Mouse (Mus musculus) kidney, embryonic 15.5 days (tissue): ENCODE measurements around the gene Ptger4. TPM values are rescaled to one million over a fixed set of nuclear protein-coding genes. Genes with fewer than 3 reads are reported as not detected.

Experiments used
- ATAC-seq: fragments of 200-750 bp; cut with Nextera tagmentation; replicated peaks from 2 replicates; pipeline ENCODE4 v1.8.0; 2017; ENCODE audit warnings: moderate TSS enrichment; ENCODE audit not compliant: low FRiP score
- H3K27ac ChIP-seq: fragments of 300-500 bp; sonication (generic); 2 replicates; pipeline ENCODE4 v1.5.1; 2015; ENCODE audit warnings: mild to moderate bottlenecking, inconsistent platforms
- H3K27me3 ChIP-seq: fragments of 300-500 bp; sonication (generic); 2 replicates; pipeline ENCODE4 v1.6.1; 2015; ENCODE audit warnings: inconsistent platforms
- H3K36me3 ChIP-seq: fragments of 300-500 bp; sonication (generic); 2 replicates; pipeline ENCODE4 v1.6.1; 2015; ENCODE audit warnings: inconsistent platforms
- H3K4me1 ChIP-seq: fragments of 300-500 bp; sonication (generic); 2 replicates; pipeline ENCODE4 v1.6.1; 2015; ENCODE audit warnings: inconsistent platforms
- H3K4me2 ChIP-seq: fragments of 300-500 bp; sonication (generic); 2 replicates; pipeline ENCODE4 v1.6.1; 2015; ENCODE audit warnings: moderate library complexity, mild to moderate bottlenecking, inconsistent platforms
- H3K4me3 ChIP-seq: fragments of 300-500 bp; sonication (generic); replicated peaks from 2 replicates; pipeline ENCODE4 v1.5.1; 2015; ENCODE audit warnings: mild to moderate bottlenecking, inconsistent platforms
- H3K9ac ChIP-seq: fragments of 300-500 bp; sonication (generic); 2 replicates; pipeline ENCODE4 v1.6.1; 2015; ENCODE audit warnings: mild to moderate bottlenecking, inconsistent platforms
- H3K9me3 ChIP-seq: fragments of 300-500 bp; sonication (generic); replicated peaks from 2 replicates; pipeline ENCODE4 v1.6.1; 2016; ENCODE audit warnings: inconsistent platforms
- WGBS: fragments of 180-500 bp; shearing (Covaris S2); methylation state at CpG from one replicate; pipeline ENCODE4 v1.1.7; 2015; ENCODE audit warnings: mixed read lengths; 5-methylcytosine and 5-hydroxymethylcytosine counted together
- polyA plus RNA-seq: library from polyadenylated mRNA; unstranded; fragments of >200 nt; fragmentation: Nextera tagmentation; extraction: Ambion mirVana; gene quantifications from 2 replicates; pipeline ENCODE4 v1.2.1, GENCODE M21; 2015

Ptger4 gene
- polyA plus RNA-seq, 1 experiment from 2014 or later: 5.2 TPM

- H3K4me3 ChIP-seq: no peak overlapping the region
- H3K9me3 ChIP-seq: no peaks in the 10 kb centered on the region
- peaks cover 24% of the 10 kb centered on the region for H3K36me3 ChIP-seq
- H3K4me1 ChIP-seq: peaks cover 21% of the 10 kb centered on the region
- H3K27me3 ChIP-seq: no peaks in the 10 kb centered on the region
- no peak for ATAC-seq
- no peak overlapping the region for H3K27ac ChIP-seq
- H3K9ac ChIP-seq: no peak overlapping the region
- WGBS: 63% methylated on average over 4 of the region's 4 CpGs
- no peak overlapping the region for H3K4me2 ChIP-seq
Observed at GRCm38 (mm10) chr15:5187116-5187515, 56.9 kb downstream of the Ptger4 start.

- Histone ChIP-seq H3K27ac (peak overlapping the region; percentile 95; the same call in 1 of the 2 replicates), H3K4me3 (peak overlapping the region; percentile 97), H3K27me3 (no peaks in the 10 kb centered on the region), H3K4me1 (peaks cover 21% of the 10 kb centered on the region), H3K36me3 (peaks cover 19% of the 10 kb centered on the region), H3K9ac (peak overlapping the region; percentile 82), H3K4me2 (peak overlapping the region; percentile 72), H3K9me3 (no peaks in the 10 kb centered on the region)
- WGBS: 30% methylated on average over 10 of the region's 10 CpGs
- ATAC-seq: no peak
Observed at GRCm38 (mm10) chr15:5186293-5186675, 57.7 kb downstream of the Ptger4 start.

- Histone ChIP-seq H3K4me3 (peak within 1 kb of the TSS; percentile 97), H3K9ac (peak within 1 kb of the TSS; percentile 82), H3K4me2 (peak within 1 kb of the TSS; percentile 72), H3K9me3 (no peaks in the 10 kb centered on the region), H3K4me1 (peaks cover 21% of the 10 kb centered on the region), H3K36me3 (peaks cover 13% of the 10 kb centered on the region), H3K27me3 (no peaks in the 10 kb centered on the region), H3K27ac (peak within 1 kb of the TSS; percentile 95)
- ATAC-seq: peak; percentile 93
- WGBS: under 1% methylated on average over 55 of the region's 55 CpGs
Observed at GRCm38 (mm10) chr15:5185366-5186292, 58.4 kb downstream of the Ptger4 start, which contains the start of gene Ttc33. Gene Ttc33 (plus strand): TSS chr15:5185525.

GRCm38 (mm10) chr15:5184668-5185330 lies 59.2 kb downstream of the Ptger4 start:
- peak overlapping the region; percentile 97 for H3K4me3 ChIP-seq
- peaks cover 11% of the 10 kb centered on the region for H3K36me3 ChIP-seq
- H3K27me3 ChIP-seq: no peaks in the 10 kb centered on the region
- H3K4me2 ChIP-seq: peak overlapping the region; percentile 72
- peak overlapping the region; percentile 95 for H3K27ac ChIP-seq
- 30% methylated on average over 11 of the region's 11 CpGs for WGBS
- H3K9ac ChIP-seq: peak overlapping the region; percentile 82
- peak; percentile 52 for ATAC-seq
- H3K4me1 ChIP-seq: peaks cover 21% of the 10 kb centered on the region
- H3K9me3 ChIP-seq: no peaks in the 10 kb centered on the region

- Histone ChIP-seq H3K9me3 (no peaks in the 10 kb centered on the region), H3K27ac (no peak overlapping the region), H3K4me2 (no peak overlapping the region), H3K9ac (no peak overlapping the region), H3K4me1 (no peaks in the 10 kb centered on the region), H3K4me3 (no peak overlapping the region), H3K27me3 (no peaks in the 10 kb centered on the region), H3K36me3 (peaks cover 82% of the 10 kb centered on the region)
- 92% methylated on average over 12 of the region's 12 CpGs for WGBS
- ATAC-seq: no peak
Observed at GRCm38 (mm10) chr15:5173217-5173820, 70.7 kb downstream of the Ptger4 start.

GRCm38 (mm10) chr15:5165121-5165773 lies 78.7 kb downstream of the Ptger4 start:
- Histone ChIP-seq H3K9me3 (no peaks in the 10 kb centered on the region), H3K4me1 (no peaks in the 10 kb centered on the region), H3K9ac (no peak overlapping the region), H3K4me2 (no peak overlapping the region), H3K36me3 (peaks cover 78% of the 10 kb centered on the region), H3K4me3 (no peak overlapping the region), H3K27ac (no peak overlapping the region), H3K27me3 (no peaks in the 10 kb centered on the region)
- 82% methylated on average over 12 of the region's 12 CpGs for WGBS
- no peak for ATAC-seq

- Histone ChIP-seq H3K9me3 (no peaks in the 10 kb centered on the region), H3K27ac (no peak overlapping the region), H3K36me3 (peaks cover 27% of the 10 kb centered on the region), H3K4me3 (no peak overlapping the region), H3K4me2 (no peak overlapping the region), H3K4me1 (peaks cover 19% of the 10 kb centered on the region), H3K27me3 (no peaks in the 10 kb centered on the region), H3K9ac (no peak overlapping the region)
- 0 out of 2 replicates have a peak, but pooled peaks have one; percentile 54 for ATAC-seq
- 64% methylated on average over 6 of the region's 6 CpGs for WGBS
Observed at GRCm38 (mm10) chr15:5158827-5159226, 85.2 kb downstream of the Ptger4 start.

- Histone ChIP-seq H3K36me3 (peaks cover 15% of the 10 kb centered on the region), H3K9me3 (no peaks in the 10 kb centered on the region), H3K4me3 (no peak overlapping the region), H3K27me3 (no peaks in the 10 kb centered on the region), H3K27ac (no peak overlapping the region), H3K4me2 (no peak overlapping the region), H3K9ac (no peak overlapping the region), H3K4me1 (peaks cover 19% of the 10 kb centered on the region)
- WGBS: 68% methylated on average over 1 of the region's 1 CpGs
- ATAC-seq: no peak
Observed at GRCm38 (mm10) chr15:5157386-5157785, 86.6 kb downstream of the Ptger4 start.

Other genes starting within 250 kb of the Ptger4 start
- gene C7, start 180.4 kb downstream of the Ptger4 start, polyA plus RNA-seq: 0.08 and 0.18 TPM in 2 replicates
- gene Card6, start 135.6 kb downstream of the Ptger4 start, polyA plus RNA-seq: 1.8 and 2.1 TPM in 2 replicates
- gene Rpl37, start 127.5 kb downstream of the Ptger4 start, polyA plus RNA-seq: 602 and 688 TPM in 2 replicates
- gene Prkaa1, start 100.3 kb downstream of the Ptger4 start, polyA plus RNA-seq: 22.6 and 23.7 TPM in 2 replicates
- gene Ttc33, start 58.7 kb downstream of the Ptger4 start, polyA plus RNA-seq: 45.1 and 45.2 TPM in 2 replicates